Mouse (Mus musculus) liver, embryonic 16.5 days (tissue): ENCODE results near the gene Ackr3. TPM values are rescaled to one million over a fixed set of nuclear protein-coding genes. Genes with fewer than 3 reads are reported as not detected.

Source experiments
- ATAC-seq: fragments of 200-750 bp; cut with Nextera tagmentation; 2 replicates; pipeline ENCODE4 v1.8.0; 2017; ENCODE audit warnings: low read depth, mild to moderate bottlenecking, moderate number of reproducible peaks, moderate library complexity
- H3K27ac ChIP-seq: fragments of 300-500 bp; sonication (generic); 2 replicates; pipeline ENCODE4 v1.5.1; 2014; ENCODE audit warnings: mild to moderate bottlenecking, low read length
- H3K27me3 ChIP-seq: fragments of 300-500 bp; sonication (generic); 2 replicates; pipeline ENCODE4 v1.6.1; 2014; ENCODE audit warnings: low read depth, low read length, mixed read lengths; ENCODE audit not compliant: control insufficient read depth, insufficient read depth
- H3K36me3 ChIP-seq: fragments of 300-500 bp; sonication (generic); 2 replicates; pipeline ENCODE4 v1.6.1; 2014; ENCODE audit warnings: mild to moderate bottlenecking; ENCODE audit not compliant: control insufficient read depth, insufficient read depth
- H3K4me1 ChIP-seq: fragments of 300-500 bp; sonication (generic); 2 replicates; pipeline ENCODE4 v1.6.1; 2014; ENCODE audit warnings: low read depth, low read length, mixed read lengths; ENCODE audit not compliant: control insufficient read depth
- H3K4me2 ChIP-seq: fragments of 300-500 bp; sonication (generic); 2 replicates; pipeline ENCODE4 v1.6.1; 2014; ENCODE audit warnings: low read depth, low read length, mixed read lengths
- H3K4me3 ChIP-seq: fragments of 300-500 bp; sonication (generic); 2 replicates; pipeline ENCODE4 v1.5.1; 2014; ENCODE audit warnings: low read depth, mild to moderate bottlenecking, low read length
- H3K9ac ChIP-seq: fragments of 300-500 bp; sonication (generic); 2 replicates; pipeline ENCODE4 v1.6.1; 2014; ENCODE audit warnings: low read depth, low read length
- H3K9me3 ChIP-seq: fragments of 300-500 bp; sonication (generic); replicated peaks from 2 replicates; pipeline ENCODE4 v1.6.1; 2016; ENCODE audit warnings: low read length; ENCODE audit not compliant: control insufficient read depth
- WGBS: fragments of 180-500 bp; shearing (Covaris S2); extraction: QIAGEN DNeasy Blood & Tissue Kit; methylation state at CpG from one replicate; pipeline ENCODE4 v1.1.7; 2014; ENCODE audit not compliant: insufficient replicate concordance; 5-methylcytosine and 5-hydroxymethylcytosine counted together
- polyA plus RNA-seq: library from polyadenylated mRNA; unstranded; fragments of >200 nt; fragmentation: Nextera tagmentation; extraction: Ambion mirVana; gene quantifications from 2 replicates; pipeline ENCODE4 v1.2.1, GENCODE M21; 2015

The Ackr3 gene
- polyA plus RNA-seq, 1 experiment from 2014 or later: 1.4 TPM

DNA sequence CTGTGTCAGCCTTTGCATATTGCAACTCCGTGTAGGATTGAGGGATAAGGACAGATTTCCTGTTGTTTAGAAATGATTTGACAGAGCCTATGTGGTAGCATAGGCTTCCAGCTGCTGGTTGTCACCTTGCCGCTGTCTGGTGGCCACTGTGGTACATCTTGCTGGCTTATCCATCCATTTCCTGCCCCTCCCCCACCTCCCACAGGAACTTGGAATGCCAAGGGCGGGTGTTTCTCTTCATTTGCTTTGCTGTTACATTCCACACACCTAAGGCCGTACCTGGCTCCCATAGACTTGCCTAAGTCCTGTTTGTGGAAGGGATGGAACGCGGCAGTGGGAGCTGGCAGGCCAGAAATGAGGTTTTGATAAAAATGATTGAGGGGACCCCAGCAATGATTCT, 46.6 kb downstream of the Ackr3 start:
- ATAC-seq: no peak
- Histone ChIP-seq H3K27me3 (no peaks in the 10 kb centered on the region; the same call in 1 of the 2 replicates), H3K4me3 (no peak overlapping the region), H3K36me3 (no peaks in the 10 kb centered on the region), H3K4me1 (peaks cover 48% of the 10 kb centered on the region), H3K27ac (no peak overlapping the region), H3K9ac (no peak overlapping the region), H3K4me2 (no peak overlapping the region), H3K9me3 (no peaks in the 10 kb centered on the region)
- WGBS: 66% methylated on average over 6 of the region's 6 CpGs

GRCm38 (mm10) chr1:90251156-90251555, 47.4 kb downstream of the Ackr3 start:
- Histone ChIP-seq H3K27me3 (no peaks in the 10 kb centered on the region; the same call in 1 of the 2 replicates), H3K4me3 (no peak overlapping the region), H3K27ac (no peak overlapping the region), H3K4me1 (peaks cover 40% of the 10 kb centered on the region), H3K4me2 (no peak overlapping the region), H3K9me3 (no peaks in the 10 kb centered on the region), H3K36me3 (no peaks in the 10 kb centered on the region), H3K9ac (no peak overlapping the region)
- ATAC-seq: no peak
- 79% methylated on average over 3 of the region's 3 CpGs for WGBS

- Histone ChIP-seq H3K4me1 (peaks cover 19% of the 10 kb centered on the region), H3K27ac (no peak overlapping the region), H3K9ac (no peak overlapping the region), H3K27me3 (no peaks in the 10 kb centered on the region; the same call in 1 of the 2 replicates), H3K4me3 (no peak overlapping the region), H3K36me3 (no peaks in the 10 kb centered on the region), H3K9me3 (no peaks in the 10 kb centered on the region), H3K4me2 (no peak overlapping the region)
- no peak for ATAC-seq
- 69% methylated on average over 10 of the region's 10 CpGs for WGBS
These were observed 49.7 kb downstream of the Ackr3 start for GRCm38 (mm10) chr1:90253465-90253864.

- Histone ChIP-seq H3K4me1 (no peaks in the 10 kb centered on the region), H3K4me3 (no peak overlapping the region), H3K36me3 (no peaks in the 10 kb centered on the region), H3K4me2 (no peak overlapping the region), H3K27me3 (no peaks in the 10 kb centered on the region), H3K27ac (no peak overlapping the region), H3K9ac (no peak overlapping the region), H3K9me3 (no peaks in the 10 kb centered on the region)
- no peak for ATAC-seq
- 67% methylated on average over 11 of the region's 11 CpGs for WGBS
These were observed 54.6 kb downstream of the Ackr3 start for GRCm38 (mm10) chr1:90258253-90258887.

- no peak overlapping the region for H3K4me2 ChIP-seq
- H3K36me3 ChIP-seq: no peaks in the 10 kb centered on the region
- no peak overlapping the region for H3K4me3 ChIP-seq
- no peaks in the 10 kb centered on the region for H3K9me3 ChIP-seq
- H3K27ac ChIP-seq: no peak overlapping the region
- H3K4me1 ChIP-seq: no peaks in the 10 kb centered on the region
- 74% methylated on average over 11 of the region's 11 CpGs for WGBS
- H3K9ac ChIP-seq: no peak overlapping the region
- H3K27me3 ChIP-seq: no peaks in the 10 kb centered on the region
- ATAC-seq: no peak
These were observed 57.2 kb downstream of the Ackr3 start for GRCm38 (mm10) chr1:90260704-90261581.

- ATAC-seq: no peak
- no peaks in the 10 kb centered on the region for H3K9me3 ChIP-seq
- no peak overlapping the region for H3K9ac ChIP-seq
- H3K27ac ChIP-seq: no peak overlapping the region
- H3K4me2 ChIP-seq: no peak overlapping the region
- no peaks in the 10 kb centered on the region for H3K4me1 ChIP-seq
- no peaks in the 10 kb centered on the region; the same call in 1 of the 2 replicates for H3K27me3 ChIP-seq
- 66% methylated on average over 8 of the region's 8 CpGs for WGBS
- H3K4me3 ChIP-seq: no peak overlapping the region
- no peaks in the 10 kb centered on the region for H3K36me3 ChIP-seq
These were observed 58.6 kb downstream of the Ackr3 start for GRCm38 (mm10) chr1:90262380-90262779.

Other genes with a start within 250 kb of the Ackr3 start
- gene Asb18, start 189.3 kb upstream of the Ackr3 start, polyA plus RNA-seq: 0.02 TPM in 1 of 2 replicates, not detected in the other
- 0.20 and 0.37 TPM in 2 replicates for gene Iqca, start 50.6 kb upstream of the Ackr3 start, polyA plus RNA-seq